Mouse (Mus musculus) lung, adult 2 months (tissue): ENCODE results near the gene Cabp2.

Experiments
- CTCF ChIP-seq: fragments of 200-500 bp; IDR thresholded peaks from 2 replicates; pipeline ENCODE4 v1.5.1; 2011; ENCODE audit warnings: mild to moderate bottlenecking, low read length, control low read depth; ENCODE audit not compliant: insufficient read depth
- POLR2A ChIP-seq: fragments of 200-500 bp; IDR thresholded peaks from 2 replicates; pipeline ENCODE4 v1.6.1; 2011; ENCODE audit warnings: low read depth, mild to moderate bottlenecking, control low read depth, low read length, borderline replicate concordance; ENCODE audit errors: extremely low read depth

DNA sequence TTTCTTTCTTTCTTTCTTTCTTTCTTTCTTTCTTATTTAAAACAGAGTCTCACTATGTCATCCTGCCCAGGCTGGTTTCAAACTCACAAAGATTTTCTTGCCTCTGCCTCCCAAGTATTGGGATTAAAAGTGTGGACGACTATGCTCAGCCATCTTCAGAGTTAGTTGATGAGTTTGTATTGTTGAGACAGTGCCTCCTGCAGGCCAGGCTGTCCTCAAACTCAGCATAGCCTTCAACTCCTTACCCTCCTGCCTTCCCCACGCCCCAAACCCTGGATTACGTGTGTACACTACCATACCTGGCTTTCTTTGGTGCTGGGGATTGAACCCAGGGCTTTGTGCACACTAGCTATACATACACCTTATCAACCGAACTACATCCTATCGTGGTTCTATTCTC is 55.1 kb downstream of the Cabp2 start:
- no peak for TF ChIP-seq POLR2A
- TF ChIP-seq CTCF, result no peak
